Mouse (Mus musculus) testis, postnatal 10 days (tissue): ENCODE data around the gene Lrmp.

Experiments
- DNase-seq: peaks from one replicate; pipeline ENCODE4 v3.0.0; 2021; ENCODE audit warnings: low spot score

Lrmp gene

DNA sequence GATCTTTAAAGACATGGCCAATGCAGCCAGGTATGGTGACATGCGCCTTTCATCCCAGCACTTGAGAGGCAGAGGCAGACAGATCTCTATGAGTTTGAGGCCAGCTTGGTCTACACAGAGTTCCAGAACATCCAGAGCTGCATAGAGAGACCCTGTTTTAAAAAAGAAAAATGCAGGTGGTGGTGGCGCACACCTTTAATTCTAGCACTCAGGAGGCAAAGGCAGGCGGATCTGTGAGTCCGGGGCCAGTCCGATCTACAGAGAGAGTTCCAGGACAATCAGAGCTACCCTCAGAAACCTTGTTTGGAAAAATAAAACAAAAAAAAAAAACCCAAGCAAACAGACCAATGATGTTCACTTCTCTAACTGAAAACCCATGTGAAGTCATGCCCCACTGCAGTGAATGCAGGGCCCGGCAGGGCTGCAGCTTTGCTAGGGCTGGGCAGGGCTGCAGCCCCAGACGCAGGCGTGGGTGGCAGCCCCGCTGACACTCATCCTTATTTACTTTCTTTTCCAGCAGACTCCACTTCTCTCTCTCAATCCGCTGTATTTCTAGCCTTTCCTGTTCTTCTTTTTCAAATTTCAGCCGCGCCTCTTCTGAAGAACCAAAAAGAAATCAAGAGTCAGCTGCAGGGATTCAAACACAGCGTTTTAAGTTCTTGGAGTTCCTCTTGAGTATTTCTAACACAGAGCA, 87.1 kb downstream of the Lrmp start:
- no peak for DNase-seq

DNA sequence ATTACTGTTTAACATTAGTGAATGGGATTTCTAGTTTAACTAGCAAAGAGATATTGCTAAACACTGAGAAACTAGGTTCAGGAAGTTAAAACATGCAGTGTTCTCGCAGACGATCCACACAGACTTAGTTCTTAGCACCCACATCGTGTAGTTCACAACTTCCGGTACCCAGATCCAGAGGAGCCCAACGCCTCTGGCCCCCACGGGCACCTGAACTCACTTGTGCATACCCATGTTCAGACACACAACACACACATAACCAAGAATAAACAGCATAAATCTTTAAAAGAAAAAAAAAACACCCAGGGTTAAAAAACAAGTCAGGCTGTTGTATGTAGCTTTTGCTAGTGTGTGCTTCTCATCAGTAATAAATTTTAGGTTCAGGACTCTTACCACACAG, 89.0 kb downstream of the Lrmp start:
- DNase-seq = no peak

DNA sequence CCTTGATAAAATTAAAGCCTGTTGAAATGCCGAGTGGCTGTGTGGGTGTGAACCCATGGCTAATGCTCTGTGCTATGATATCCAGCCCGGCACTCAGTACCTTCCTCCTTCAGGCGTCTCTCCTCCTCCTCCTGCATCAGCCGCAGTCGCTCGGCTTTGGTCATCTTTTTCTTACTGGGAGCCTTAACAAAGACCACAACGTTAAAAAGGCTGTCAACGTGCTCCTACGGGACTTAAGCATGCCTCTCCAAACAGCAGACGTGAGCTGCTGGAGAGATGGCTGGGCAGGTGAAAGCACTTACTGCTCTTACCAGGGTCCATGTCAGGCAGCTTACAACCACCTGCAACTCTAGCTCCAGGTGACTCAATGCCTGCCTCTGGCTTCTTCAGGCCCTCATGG, 89.7 kb downstream of the Lrmp start:
- DNase-seq = no peak

DNA sequence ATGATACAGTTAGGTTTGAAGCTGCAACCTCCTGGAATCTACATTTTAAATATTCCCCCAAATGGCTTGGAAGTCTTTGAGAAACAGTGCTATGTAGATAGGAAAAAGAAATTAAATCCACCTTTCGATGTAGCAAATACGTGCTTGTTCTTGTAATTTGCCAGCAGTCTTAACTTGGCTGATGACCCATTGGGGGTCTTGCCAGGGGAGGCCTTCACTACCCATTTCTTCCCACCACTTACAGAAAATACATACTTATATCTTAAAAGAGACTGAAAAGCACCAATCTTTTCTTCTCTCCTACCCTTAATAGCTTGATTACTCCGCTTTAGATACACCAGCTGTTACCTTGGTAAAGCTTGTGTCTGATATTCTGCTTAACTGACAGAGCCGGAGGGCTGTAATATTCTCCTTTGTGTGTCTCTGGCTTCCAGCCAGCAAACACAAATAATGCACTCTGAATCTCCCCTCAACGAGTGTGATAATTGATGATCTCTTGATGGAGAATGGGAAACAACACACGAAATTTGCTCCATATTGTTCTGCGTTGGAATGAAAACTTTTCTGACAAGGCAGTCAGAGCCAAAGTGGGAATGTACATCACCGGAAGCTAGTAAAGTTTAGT, 94.7 kb downstream of the Lrmp start:
- no peak for DNase-seq

DNA sequence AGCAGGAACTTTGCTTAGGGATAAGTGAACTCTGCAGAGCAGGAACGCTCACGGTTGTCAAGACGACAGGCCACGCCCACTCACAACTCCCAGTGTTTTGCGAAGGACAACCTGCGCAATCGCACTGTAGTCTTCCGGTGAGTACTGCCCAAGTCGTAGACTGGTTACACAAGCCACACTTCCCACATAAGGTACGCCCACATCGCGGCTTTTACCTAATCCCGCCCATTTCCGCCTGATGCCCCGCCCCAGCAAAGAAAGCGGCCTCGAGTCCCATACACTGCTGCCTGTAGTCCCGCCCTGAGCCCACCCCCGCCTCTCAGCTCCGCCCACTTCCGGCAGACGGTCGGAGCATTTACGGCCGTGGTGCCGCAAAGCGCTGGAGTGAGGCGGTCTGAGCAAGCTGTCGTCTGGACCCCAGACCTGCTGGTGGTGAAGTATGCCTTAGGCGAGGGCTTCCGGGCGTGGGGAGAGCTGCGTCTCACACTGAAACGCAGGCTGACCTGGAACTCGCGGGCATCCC, 95.4 kb downstream of the Lrmp start, which contains the start of the genes Casc1 and Etfrf1:
Gene Casc1 (minus strand): TSS at position 190 of the 523 bp plus-strand sequence.
Gene Etfrf1 (plus strand): TSS at position 319 of the 523 bp plus-strand sequence.
- DNase-seq = peak; percentile 99

DNA sequence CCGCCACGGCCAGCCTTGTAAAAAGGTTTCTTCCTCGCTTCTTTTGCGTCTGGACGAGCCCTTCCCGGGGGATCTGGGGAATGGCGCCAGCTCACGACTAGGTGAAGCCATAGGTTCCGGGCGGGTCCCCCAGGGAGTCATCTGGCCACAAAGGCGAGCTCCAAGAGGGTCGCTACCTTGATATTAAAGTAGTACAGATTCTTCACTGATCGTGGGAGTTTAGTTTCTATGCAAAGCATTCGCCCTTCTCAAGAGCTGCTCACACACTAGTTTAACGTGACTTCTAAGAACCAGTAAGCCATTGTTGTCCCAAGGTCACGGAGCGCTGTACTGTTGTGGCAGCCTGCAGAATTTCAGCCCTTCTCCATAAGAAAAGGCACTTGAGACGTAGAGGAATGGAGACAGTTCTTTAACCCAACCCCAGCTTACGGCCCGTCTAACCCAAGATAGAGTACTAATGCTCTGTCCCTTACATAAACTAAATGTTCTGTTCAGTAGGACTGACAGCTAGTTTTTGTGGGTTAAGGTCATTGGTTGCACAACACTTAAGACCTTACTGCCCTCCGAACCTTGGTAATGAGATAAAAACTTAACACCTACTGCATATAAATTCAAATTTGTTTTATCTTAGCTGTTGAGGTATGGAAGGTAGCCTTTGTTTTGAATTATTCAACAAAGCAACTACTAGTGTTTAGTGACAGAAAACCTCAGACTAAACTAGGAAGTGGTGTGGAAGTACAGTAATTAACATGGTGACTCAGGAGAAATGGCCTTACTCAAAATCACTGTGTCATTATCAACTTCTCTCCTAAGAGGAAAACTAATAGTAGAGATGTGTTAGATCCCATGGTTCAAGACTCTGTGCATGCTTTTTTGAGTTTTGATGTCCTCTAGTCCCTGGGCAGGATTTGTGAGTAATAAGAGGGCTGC, 96.2 kb downstream of the Lrmp start:
- no peak for DNase-seq

DNA sequence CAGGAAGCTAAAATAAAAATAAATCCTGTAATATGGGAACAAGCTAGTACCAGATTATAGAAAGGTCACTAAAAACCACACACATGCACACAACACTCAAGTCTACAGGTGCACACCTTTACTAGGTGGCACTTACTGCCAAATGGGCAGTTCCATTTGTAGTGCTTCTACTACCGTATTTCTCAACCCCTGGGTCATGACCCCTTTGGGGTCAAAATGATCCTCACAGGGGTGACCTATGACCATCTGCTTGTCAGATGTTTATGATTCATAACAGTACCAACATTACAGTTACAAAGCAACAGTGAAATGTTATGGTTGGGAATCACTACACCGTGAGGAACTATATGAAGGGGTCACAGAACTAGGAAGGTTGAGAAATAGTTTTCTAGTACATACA, 98.5 kb downstream of the Lrmp start:
- no peak for DNase-seq

DNA sequence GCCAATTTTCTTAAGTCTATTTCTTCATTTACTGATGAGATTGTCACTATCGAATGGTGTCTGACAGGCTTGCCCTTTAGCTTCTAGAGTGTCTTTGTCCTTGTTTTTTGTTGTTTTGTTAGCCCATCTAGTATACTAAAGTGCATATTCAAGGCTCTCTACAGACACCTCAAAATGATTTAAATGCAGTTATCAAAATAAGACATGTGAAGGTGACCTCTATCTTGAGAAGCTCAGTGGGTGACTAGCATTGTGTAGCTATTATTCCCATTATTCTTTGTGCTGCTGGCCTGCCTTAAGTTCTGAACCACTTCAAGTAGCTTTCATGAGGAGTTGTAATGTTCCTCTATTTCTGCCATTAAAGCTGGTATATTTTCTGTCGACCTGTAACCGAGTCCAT, 100.4 kb downstream of the Lrmp start:
- DNase-seq = no peak

DNA sequence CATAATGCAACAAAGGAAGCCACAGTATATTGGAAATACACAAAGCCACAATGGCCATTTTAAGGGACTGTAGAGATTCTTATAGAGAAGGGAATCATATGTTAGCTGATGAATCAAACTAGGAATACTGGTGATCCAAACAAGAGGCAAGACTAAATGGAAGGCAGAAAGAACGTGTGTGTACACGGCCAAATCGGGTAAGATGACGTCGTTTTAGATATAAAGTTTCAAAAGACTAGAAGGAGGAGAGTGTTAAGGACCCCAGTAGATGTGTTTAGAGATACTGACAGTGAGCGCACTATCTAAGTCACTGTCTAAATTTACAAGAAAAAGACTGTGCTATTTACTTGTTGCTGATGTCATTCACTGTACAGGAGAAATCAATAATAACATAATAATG, 108.8 kb downstream of the Lrmp start:
- DNase-seq = no peak
